Mouse (Mus musculus): ENCODE results near the gene Lypd6b.

The Lypd6b gene

GRCm38 (mm10) chr2:49771172-49771571 lies 16.3 kb upstream of the Lypd6b start:
- no peak for DNase-seq

- no peak for DNase-seq
These were observed 14.1 kb upstream of the Lypd6b start for GRCm38 (mm10) chr2:49773194-49773931.

- no peak for DNase-seq
These were observed 13.3 kb upstream of the Lypd6b start for GRCm38 (mm10) chr2:49774180-49774579.

- DNase-seq: no peak
These were observed 12.3 kb upstream of the Lypd6b start for GRCm38 (mm10) chr2:49775187-49775586.

- DNase-seq: no peak
These were observed 11.8 kb upstream of the Lypd6b start for GRCm38 (mm10) chr2:49775735-49776134.

GRCm38 (mm10) chr2:49776407-49776806 lies 11.1 kb upstream of the Lypd6b start:
- DNase-seq: no peak

- no peak for DNase-seq
These were observed 547 bp downstream of the Lypd6b start for GRCm38 (mm10) chr2:49788051-49788418.

- DNase-seq: no peak
These were observed 1.2 kb downstream of the Lypd6b start for GRCm38 (mm10) chr2:49788643-49789042.

- DNase-seq: no peak
These were observed 1.6 kb downstream of the Lypd6b start for GRCm38 (mm10) chr2:49789078-49789477.

- DNase-seq: no peak
These were observed 2.0 kb downstream of the Lypd6b start for GRCm38 (mm10) chr2:49789504-49789903.

- DNase-seq: no peak
These were observed 10.1 kb downstream of the Lypd6b start for GRCm38 (mm10) chr2:49797444-49798143.

- DNase-seq: no peak
These were observed 17.0 kb downstream of the Lypd6b start for GRCm38 (mm10) chr2:49804448-49804847.

GRCm38 (mm10) chr2:49805736-49806371 lies 18.4 kb downstream of the Lypd6b start:
- DNase-seq: peak; percentile 27

GRCm38 (mm10) chr2:49809496-49809895 lies 22.0 kb downstream of the Lypd6b start:
- DNase-seq: no peak

- no peak for DNase-seq
These were observed 23.9 kb downstream of the Lypd6b start for GRCm38 (mm10) chr2:49811420-49811819.

GRCm38 (mm10) chr2:49811871-49812363 lies 24.4 kb downstream of the Lypd6b start:
- DNase-seq: no peak

- no peak for DNase-seq
These were observed 25.7 kb downstream of the Lypd6b start for GRCm38 (mm10) chr2:49813151-49813550.

GRCm38 (mm10) chr2:49814011-49814410 lies 26.5 kb downstream of the Lypd6b start:
- no peak for DNase-seq

- no peak for DNase-seq
These were observed 28.3 kb downstream of the Lypd6b start for GRCm38 (mm10) chr2:49815696-49816320.

- no peak for DNase-seq
These were observed 29.1 kb downstream of the Lypd6b start for GRCm38 (mm10) chr2:49816549-49816948.

- no peak for DNase-seq
These were observed 29.7 kb downstream of the Lypd6b start for GRCm38 (mm10) chr2:49817151-49817550.

GRCm38 (mm10) chr2:49818126-49818525 lies 30.6 kb downstream of the Lypd6b start:
- DNase-seq: no peak

- DNase-seq: no peak
These were observed 34.8 kb downstream of the Lypd6b start for GRCm38 (mm10) chr2:49822312-49822711.

All from right cerebral cortex, postnatal 25 days (tissue).